Mouse (Mus musculus): Measurements from ENCODE around the gene Vps16.

Gene Vps16

DNA sequence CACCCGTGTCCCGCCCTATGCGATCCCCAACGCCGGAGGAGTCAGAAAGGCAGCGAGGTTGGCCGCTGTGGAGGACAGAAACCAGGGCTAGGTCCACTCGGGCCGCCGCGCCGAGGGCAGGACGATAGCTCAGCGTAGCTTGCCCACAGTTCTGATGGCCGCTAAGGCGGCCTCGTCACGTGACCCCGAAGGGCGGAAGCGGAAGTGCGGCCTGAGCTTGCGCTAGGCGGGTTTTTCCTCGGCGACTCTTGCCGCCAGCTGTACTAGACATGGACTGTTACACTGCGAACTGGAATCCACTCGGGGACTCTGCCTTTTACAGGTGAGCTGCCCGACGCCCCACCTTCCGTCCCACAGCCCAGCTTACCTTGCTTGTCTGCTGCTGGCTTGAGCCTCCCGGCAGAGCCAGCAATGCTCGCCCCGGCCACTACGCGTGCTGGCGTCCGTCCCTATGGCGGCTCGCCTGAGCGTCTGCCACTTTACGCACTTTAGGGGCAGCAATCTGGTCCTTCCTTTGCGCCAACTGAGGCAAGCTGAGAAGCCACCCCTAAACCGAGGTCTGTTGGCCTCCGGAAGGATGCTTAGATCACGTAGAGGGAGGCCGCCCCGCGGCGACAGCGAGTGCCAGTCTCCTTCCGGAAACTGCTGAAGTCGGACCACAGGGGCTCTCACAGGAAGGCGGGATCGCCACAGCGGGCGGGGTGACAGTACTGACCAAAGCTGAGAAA is at the start of gene Vps16, which contains the start of gene Pced1a:
Vps16 (plus strand) TSS at position 214 of the 728 bp plus-strand sequence.
Pced1a (minus strand) TSS at position 576 of the 728 bp plus-strand sequence.
- DNase-seq (ENCODE audit: low spot score), result peak; percentile 92

DNA sequence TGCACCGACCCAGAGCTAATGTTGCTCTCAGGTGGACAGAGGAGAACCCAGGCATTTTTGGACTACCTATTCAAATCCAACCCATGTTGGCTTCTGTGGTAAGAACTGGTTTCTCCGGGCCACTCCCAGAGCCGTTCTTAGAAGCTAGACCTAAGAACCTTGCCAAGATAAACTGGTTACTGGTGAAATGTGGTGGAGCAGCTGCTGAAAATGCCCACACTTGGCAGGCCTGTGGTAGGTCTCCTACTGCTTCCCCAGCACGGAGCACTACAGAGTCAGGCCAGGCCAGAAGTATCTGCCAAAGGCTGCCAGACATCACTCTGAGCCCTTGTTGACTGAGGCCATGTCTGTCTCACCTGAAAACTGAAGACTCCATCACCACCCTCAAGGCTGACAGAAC is 49.2 kb upstream of the Vps16 start:
- no peak for DNase-seq (ENCODE audit: low spot score)

DNA sequence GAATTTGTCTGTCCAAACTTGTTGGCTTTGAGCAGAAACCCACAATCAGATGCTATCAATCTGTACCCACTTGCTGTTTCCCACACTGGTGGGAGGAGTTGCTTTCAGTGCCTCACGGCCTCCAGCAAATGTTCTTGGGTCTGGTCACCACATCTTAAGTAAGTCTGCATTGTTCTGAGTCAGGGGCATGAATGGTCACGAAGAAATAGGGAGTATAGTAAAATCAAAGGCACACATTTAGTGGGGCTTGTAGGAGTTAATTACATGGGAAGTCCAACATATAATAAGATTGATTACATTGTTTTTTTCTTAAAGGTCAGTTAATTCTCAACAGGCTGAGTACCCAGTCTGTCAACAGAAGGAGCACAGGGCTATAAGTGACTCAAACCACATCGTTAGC is 40.9 kb upstream of the Vps16 start:
- DNase-seq (ENCODE audit: low spot score), result no peak

DNA sequence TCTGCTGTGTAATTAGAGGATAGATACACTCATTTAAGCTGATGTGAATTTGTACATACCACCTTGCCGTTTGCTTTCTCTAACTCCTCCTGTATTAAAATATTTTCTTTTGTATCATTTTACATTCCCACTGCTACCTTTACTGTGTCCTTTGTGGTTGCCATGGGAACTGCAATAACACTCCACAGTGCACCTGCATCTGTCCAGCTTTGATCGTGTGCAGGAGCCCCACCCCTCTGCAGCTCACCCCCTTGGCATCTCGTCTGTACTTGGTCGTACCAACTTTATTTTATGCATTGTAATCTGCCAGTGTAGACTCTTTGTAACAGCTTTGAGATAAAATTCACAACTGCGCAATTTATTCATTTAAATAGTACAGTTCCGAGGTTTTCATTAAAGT is 40.2 kb upstream of the Vps16 start:
- DNase-seq (ENCODE audit: low spot score), result no peak

DNA sequence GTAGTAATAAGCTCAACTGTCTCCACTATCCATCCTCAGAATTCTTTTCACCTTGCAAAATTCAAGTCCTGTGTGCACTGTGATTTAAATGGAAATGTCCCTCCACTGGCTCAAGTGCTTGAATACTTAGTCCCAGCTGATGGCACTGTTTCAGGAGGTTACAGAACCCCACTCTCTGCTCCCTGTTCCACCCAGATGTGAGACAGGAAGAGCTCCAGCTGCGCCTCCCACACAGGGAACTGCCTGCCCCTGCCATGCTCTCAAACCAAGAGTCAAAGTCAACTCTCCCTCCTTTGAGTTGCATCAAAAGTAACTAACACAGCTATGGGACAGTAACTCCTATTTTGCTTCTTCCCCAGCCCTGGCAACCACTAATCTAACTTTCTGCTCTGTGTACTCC is 37.9 kb upstream of the Vps16 start:
- no peak for DNase-seq (ENCODE audit: low spot score)

DNA sequence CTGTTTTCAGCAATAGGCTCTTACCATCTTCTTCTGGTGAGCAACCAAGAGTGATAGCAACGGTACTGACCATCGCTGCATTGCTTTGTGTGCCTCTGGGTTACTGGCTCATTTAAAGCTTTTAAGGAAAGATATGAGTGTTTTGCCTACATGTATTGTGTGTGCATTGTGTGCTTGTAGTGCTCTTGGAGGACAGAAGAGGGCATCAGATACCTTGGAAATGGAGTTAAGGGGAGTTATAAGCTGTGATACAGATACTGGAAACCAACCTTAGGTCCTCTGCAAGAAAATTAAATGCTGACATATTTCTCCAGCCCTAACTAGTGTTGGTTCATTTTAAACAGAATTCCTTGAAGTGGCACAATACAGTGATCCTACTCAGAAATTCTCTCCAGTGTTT is 35.3 kb upstream of the Vps16 start:
- DNase-seq (ENCODE audit: low spot score), result no peak

DNA sequence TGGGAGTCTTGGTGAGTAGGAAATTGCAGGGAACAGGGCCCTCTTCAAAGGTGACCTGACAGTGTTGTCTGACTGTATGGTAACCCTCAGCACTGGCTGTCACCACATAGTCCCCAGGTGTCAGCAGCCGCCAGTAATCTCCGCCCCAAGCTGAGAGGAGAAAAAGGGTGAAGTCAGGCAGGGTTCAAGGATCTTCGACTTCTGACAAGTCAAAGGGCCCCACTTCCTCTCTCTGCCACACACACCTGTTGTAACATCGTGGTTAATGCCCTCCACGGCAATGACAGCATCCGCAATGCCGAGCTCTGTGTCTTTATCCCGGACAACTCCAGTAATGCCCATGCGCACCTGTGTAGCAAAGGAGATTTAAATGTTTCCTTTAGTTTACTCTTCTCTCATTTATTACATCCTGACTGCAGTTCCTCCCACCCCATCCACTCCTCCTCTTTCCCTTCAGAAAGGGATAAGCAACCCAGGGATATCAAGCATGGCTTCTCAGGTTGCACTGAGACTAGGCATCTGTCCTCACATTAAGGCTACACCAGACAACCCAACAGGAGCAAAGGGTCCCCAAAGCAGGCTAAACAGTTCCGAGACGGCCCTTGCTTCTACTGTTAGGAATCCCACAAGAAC is 33.0 kb upstream of the Vps16 start:
- DNase-seq (ENCODE audit: low spot score), result no peak

DNA sequence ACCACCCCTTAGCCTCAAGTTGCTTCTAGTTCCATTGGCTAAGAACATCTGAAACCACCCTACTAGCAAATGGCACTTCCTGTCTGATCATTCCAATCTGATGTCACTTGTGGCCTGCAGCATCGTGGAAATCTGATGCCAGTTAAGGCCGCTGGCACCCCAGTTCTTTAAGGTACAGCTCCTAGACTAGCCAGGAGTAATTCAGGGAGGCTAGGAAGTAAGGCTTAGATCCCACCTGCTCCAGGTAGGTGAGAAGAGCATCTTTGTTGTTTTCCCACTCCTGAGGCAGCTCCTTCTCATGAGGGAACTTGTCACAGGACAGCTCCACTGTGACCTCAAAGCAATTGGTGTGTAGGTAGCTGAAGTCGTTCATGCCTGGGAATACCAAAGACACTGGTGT is 31.3 kb upstream of the Vps16 start:
- DNase-seq (ENCODE audit: low spot score), result no peak

DNA sequence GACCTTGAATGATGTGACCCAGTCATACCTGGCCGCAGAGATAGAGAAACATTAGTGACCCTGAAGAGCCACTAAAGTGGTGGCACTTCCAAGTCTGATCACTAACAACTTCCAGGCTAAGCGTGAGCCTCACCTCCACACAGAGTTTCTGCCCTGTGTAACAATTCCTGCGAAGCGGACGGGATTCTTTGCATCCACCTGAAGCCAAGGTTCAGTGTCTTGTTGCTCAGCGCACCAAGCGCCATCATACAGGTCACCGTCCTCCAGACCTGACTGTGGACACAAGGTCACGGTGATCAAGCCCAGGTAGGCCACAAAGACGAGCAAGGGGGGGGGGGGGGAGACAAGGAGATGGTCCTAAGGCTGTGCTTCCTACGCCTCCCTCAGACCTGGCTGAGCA is 28.4 kb upstream of the Vps16 start:
- DNase-seq (ENCODE audit: low spot score), result no peak

DNA sequence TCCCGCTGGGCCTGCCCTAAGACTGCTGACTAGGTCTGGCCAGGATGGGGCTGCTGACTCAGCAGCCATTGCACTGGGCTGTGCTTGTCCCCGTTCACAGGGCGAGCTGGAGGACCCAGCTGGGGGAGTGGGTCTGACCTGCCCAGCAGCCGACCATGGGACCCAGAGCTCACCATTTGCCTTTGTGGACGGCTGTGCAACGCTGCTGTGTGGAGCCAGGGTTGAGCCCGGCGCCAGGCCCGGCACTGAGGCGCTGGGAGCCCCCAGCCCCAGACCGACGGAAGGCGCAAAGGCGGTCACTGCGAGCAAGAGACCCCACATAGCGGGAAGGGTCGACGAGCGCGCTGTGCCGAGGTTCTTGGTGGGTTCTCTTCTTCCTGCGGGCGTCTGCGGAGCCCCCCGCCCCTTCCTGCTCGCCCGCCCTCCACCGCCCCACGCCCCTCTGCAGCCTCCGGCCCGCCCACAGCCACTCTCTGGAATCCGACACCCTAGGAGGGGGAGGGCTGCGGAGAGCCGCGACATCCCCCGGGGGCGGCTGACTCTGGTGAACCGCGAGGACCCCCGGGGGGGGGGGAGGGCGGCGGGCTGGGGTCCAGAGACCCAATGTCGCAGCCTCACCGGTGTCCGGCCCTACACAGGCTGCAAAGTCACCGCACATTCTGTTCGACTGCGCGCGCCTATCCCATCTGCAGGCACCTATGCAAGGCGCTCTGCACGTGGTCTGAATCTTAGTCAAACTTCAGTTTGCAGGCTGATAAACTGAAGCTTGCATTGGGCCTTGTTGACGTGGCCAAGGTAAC is 26.8 kb upstream of the Vps16 start, which contains the start of gene Cpxm1:
Cpxm1 (minus strand) TSS at position 389 of the 800 bp plus-strand sequence.
- peak; percentile 49 for DNase-seq (ENCODE audit: low spot score)

DNA sequence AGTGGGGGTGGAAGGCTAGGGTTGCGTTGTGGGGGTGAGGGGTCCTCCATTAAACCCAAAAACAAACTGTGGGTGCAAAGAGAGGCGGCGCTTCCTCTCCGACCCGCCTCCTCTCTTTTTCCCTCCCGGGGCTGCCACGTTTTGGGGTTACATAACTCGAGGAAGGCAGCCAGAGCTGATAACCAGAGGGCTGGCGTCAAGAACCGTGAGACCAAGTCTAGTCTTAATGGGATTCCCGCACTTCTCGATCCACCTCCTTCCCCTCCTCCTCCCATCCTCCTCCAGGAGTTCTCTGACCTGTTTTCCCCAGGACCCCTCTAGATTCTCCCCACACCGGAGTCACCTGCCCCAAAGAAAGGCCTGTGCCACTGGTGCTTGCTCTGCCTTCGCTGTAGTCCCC is 26.0 kb upstream of the Vps16 start:
- DNase-seq (ENCODE audit: low spot score), result no peak

DNA sequence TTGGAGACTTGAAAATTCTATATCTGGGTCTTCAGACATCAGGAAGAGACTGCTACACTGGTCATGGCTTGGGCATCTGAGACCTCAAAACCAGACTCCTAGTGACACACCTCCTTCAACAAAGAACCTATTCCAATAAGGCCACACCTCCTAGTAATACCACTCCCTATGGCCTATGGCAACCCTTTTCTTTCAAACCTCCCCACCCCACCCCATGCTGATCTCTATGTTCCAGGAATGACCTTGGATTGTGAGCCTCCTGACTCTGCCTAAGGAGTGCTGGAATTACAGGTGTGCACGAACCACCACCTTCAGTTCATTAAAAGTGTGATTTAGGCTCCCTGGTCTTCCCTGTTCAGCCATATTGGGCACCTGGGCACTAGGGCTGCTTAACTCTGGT is 24.1 kb upstream of the Vps16 start:
- DNase-seq (ENCODE audit: low spot score), result no peak

DNA sequence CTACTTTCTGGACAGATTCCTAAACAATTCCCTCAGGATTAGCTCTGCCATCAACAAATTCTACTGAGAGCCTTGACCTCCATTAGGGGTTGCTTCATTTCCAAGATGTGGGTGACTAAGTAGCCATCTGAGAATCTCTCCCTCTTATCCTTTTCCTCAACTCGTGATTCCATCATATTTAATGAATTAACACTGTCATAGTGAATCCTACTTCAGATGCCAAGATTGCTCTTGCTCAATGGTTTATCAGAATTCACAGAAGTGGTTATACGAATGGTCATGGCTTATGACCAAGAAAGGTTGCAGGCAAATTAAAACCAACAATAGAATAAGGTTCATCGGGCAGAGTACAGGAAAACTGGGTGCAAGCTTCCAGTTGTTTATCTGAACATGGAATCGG is 22.2 kb upstream of the Vps16 start:
- no peak for DNase-seq (ENCODE audit: low spot score)

DNA sequence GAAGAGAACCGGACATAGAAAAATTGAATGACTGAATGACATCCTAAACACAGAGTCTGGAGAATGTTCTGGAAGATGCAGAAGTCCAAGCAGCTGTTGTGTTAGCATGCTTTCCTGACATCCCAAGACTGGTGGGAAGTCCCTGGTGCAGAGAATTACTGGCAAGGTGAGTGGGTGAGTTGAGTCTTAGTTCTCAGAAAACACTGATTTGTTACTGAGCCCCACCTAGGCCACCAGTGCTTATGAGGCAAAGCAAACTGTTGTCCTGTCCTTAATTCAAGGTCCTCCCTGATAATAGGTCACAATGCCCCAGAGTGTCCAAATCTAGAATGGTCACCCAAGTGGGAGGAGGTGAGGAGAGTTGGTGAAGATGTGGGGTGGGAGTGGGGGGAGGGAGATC is 19.2 kb upstream of the Vps16 start, which contains the start of the genes Gm28372 and 1700020A23Rik:
Gm28372 (plus strand) TSS at position 301 of the 400 bp plus-strand sequence.
1700020A23Rik (plus strand) TSS at position 321 of the 400 bp plus-strand sequence.
- DNase-seq (ENCODE audit: low spot score), result no peak

DNA sequence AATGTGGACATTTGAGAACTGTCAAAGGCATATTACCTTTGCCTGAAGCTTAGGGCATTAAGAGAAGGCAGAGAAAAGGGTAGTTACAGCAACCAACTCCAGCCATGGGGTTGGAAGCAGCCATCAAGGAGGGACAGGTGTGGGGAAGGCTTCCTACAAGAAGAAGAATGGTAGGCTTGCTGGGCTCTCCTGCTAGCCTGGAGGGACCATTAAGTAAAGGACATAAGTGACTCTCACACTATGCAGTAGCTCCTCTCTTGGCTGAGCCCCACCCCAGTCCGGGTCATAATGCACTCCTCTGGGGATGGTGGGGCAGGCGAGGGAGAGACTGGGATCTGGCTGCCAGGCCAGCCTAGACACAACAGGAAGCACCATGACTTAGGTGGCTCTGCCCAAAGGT is 18.0 kb upstream of the Vps16 start, which contains the start of gene Tmem239:
Tmem239 (plus strand) TSS at position 301 of the 400 bp plus-strand sequence.
- DNase-seq (ENCODE audit: low spot score), result no peak

DNA sequence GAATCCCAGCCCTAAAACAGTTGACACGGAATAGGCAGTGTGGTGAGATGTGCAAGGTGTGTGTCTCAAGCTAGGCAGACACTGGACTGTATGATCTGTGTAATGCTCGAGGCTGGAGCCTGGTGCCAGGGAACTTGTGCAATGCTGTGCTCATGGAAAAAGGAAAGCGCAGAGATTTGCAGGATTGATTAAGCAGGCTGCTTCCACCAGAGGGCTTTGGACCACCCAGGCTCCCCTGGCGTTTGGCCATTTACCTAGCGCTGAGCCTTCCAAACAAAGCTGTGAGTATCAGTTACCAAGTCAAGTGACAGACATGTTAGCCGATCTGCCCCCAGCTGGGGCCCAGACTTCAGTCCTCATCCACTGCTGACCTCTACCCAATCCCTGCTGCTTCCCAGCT is 15.9 kb upstream of the Vps16 start:
- DNase-seq (ENCODE audit: low spot score), result no peak

DNA sequence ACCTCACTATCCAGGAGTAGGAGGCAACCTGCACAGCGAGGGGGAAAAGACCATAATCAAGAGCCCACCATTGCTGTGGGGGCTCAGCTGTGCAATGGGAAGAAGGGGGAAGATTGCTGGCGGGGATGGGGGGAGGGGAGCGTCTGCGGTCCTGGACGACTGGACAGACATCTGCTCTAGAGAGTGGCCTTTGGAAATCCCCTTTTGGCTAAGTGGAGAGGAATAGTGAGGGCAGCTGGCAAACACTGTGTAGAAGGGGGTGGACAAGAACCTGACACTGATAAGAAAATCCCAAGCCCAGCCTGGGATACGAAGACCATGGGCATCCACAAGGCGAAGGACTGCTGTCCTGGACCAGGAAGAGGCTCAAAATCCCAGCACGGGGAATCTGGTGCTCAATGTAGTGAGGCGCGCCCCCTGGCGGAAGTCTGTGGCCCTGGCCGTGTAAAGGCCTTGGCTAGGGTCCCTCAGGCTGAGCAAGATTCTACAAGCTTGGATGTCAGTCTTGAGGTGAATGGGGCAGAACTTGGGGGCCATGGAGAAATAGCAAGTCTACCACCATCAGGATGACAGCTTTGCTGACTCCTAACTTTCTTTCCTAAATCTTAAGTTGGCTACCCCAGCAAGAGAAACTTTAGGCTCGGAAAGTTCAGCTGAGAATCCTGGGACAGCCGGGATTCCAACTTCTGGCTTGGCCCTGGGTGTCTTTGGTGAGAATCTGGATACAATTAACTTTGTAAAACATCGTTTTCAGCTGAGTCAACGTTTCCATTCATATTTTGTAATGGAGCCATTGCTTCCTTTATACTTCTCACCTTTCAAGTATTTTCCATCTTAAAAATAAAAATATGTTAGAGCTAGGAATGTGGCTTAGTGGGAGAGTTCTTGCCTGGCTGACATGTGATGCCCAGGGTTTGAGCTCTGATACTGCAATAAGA is 12.3 kb upstream of the Vps16 start:
- DNase-seq (ENCODE audit: low spot score), result peak; percentile 82

DNA sequence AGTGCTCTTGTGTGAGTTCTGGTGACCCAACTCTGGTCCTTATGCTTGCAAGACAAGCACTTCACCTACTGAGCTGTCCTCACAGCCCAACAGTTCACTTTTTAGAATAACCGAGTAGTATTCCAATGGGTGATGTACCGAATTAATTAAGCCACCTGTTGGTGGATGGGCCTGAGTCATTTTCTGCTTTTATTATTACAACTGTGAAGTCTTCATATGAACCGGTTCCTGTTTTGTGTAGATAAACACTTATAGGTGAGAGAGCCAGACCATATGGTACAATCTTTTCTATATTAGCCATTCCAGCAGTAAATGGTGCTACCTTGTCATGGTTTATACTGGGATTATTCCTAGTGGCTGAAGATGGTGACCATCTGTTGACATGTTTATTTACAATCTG is 11.4 kb upstream of the Vps16 start:
- DNase-seq (ENCODE audit: low spot score), result no peak

DNA sequence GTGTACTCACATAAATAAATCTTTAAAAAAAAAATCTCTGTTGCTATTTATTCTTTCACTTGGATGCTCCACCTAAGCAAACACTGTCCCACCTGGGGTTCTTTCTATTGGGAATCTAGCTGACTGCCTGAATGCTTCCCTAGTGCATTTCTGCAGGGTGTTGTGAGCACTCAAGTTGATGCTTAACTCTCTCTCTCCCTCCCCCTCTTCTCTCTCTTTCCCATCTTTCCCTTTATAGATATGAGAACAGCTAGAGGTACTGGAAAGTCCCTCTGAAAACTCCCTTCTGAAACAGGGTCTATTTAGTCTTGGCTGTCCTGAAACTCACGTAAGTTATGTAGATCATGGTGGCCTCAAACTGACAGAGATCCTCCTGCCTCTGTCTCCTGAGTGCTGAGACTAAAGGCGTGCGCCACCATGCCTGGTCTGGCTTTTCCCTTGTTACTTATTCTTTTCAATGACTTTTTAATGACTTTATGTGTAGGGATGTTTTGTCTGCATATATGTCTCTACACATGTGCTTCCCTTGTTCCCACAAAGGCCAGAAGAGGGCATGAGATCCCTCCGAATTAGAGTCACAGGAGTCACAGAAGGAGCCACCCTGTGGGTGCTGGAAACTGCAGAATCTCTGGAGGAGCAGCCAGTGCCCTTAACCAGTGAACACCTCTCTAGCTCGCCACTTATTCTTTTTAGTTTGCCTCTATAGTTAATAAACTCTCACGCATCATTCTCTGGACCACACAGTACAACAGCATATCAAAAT is 9.9 kb upstream of the Vps16 start:
- DNase-seq (ENCODE audit: low spot score), result no peak

DNA sequence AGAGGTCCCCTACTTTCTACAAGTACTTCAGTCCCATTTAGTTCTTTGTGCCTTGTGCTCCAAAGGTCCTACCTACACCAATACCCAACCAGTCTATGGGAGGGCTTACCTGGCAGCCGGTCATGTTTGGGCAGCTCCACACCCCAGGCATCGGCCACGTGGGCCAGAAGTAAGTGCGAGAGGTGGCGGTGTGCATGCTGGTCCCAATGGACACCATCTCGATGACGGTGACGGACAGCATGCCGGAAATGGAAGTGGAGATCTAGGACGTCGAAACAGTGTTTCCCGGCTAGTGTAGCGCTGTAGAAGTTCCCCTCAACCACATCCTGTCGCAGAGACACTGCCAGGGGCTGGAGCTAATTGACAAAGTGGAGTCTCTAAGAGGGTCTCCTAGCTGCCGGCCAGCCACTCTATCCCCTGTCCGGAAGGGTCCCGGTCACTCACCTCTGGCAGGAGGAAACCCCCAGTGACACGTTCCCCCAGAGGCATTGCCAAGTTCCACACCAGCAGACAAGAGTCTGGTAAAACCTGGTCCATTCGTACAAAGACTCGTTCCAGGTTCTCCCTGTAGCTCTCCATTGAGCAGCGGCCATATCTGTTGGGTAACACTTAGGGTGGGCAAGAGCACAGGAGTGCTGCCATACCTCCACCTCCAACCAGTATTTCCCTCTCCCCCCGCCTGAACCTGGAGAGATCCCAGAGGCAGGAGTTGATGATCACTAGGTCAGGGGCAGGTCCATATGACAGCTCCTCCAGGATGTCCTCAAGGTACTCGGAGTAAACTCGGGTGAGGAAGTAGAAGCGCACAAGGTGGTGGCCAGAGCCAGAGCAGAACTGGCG is 2.1 kb upstream of the Vps16 start:
- no peak for DNase-seq (ENCODE audit: low spot score)
